Mouse (Mus musculus): ENCODE data around the gene Gm9964. TPM values are rescaled to one million over a fixed set of nuclear protein-coding genes. Genes with fewer than 3 reads are reported as not detected.
"Not testable (repeated sequence)": the region's sequence is repeated elsewhere in the genome, so short reads cannot be mapped to it uniquely, and the experiment has no call there.

The Gm9964 gene
- total RNA-seq, 2 experiments from 2014 or later: not detected

- DNase-seq: no peak
Observed at GRCm38 (mm10) chr11:79299719-79300431, 3.2 kb upstream of the Gm9964 start.

GRCm38 (mm10) chr11:79296167-79296566 is 539 bp downstream of the Gm9964 start:
- peak; percentile 68 for DNase-seq

GRCm38 (mm10) chr11:79293971-79294370 is 2.7 kb downstream of the Gm9964 start:
- no peak for DNase-seq

DNA sequence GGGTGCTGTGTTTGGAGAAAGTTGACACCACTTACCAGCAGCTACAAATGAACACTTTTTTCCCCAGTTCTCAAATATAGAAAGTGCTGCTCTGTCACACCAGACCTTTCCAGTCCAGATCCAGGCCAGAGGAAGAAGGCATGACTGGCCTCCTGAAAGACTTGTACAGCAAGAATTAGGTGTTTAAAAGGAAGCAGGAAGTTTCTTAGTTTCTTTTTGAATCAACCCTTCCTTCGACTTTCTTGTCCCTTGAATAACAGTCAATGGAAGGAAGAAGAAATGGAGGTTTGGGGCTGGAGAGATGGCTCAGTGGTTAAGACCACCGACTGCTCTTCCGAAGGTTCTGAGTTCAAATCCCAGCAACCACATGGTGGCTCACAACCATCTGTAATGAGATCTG is 3.7 kb downstream of the Gm9964 start:
- no peak for DNase-seq

GRCm38 (mm10) chr11:79292130-79292529 is 4.6 kb downstream of the Gm9964 start:
- DNase-seq: no peak

DNA sequence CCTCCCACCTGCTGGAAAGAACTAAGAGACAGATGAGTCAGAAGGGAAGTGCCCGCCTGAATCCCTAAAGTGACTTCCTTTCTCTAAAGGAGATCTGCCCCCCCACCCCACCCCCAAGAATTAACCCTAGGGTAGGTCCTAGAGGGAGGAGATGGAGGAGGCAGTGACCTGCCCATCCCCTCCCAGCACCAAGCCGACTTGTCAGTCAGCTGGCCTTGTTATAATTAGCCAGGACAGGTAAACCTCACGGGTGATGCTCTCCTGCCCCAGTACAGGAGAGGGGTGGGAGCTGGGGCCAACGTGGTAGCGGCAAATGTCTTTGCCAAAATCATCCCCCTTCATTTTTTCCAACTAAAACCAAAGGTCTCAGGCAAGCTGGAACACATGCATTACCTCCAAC is 5.1 kb downstream of the Gm9964 start:
- no peak for DNase-seq

DNA sequence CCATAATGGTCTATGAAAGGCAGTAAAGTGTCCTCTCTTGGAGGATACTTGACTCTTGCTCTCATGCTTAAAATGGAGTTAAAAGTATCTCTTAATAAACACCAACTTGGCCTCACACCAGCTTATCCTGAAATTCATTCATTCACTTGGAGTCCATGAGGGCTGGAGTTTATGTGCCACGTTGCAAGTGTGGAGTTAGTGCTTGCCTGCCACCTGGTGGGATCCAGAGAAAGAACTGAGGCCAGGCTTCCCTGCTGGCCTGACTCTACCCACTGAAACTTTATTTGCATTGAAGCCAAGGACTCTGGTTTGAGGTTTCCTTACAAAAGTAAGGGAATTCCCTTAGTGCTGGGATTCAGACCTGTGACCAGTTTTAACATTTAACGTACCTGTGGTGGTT is 6.2 kb downstream of the Gm9964 start:
- DNase-seq: peak; percentile 73

GRCm38 (mm10) chr11:79288913-79289640 is 7.6 kb downstream of the Gm9964 start:
- no peak for DNase-seq

DNA sequence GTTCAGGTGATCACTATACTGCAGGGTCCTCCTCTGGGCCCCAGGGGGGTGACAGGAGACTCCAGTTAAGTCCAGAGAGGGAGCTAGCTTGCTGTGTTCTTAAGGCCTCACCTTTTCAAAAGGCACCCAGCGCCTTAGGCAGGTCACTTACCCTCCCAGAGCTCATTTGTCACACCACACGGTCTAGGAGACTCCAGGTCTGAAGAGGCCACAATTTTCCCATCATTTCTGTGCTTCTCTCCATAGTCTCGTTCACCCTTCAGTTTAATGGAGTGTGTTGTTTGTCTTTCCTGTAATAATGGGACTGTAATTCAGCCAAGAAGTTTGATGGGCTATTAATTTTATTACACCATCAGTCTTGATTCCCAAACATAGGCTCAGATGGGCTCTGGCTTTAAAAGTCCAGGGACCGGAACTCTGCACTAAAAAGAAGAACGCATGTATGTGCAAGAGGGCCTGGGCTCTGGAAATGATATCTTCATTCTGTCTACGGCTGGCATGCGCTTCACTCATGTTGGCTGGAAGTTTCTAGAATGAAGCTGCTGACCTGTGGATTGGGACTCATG is 8.3 kb downstream of the Gm9964 start:
- DNase-seq: no peak

DNA sequence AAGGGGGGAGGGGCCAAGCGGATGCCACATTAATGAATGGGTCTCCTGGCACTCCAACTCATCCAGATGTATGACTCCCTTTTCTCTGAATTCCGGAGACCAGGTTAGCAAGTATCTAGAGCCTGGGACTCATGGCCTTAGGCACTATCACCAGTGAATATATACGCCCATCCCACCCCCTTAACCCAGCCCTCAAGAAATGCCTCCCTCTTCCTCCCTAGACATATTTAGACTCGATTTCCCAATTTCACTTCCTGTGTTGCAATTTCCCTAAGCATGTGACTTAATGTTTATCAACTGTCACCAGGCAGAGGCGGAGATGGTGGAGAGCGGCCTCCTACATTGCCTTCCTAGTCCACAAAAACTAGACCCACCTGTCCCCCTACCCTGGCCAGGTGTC is 9.3 kb downstream of the Gm9964 start:
- no peak for DNase-seq

GRCm38 (mm10) chr11:79286305-79286799 is 10.4 kb downstream of the Gm9964 start:
- no peak for DNase-seq

DNA sequence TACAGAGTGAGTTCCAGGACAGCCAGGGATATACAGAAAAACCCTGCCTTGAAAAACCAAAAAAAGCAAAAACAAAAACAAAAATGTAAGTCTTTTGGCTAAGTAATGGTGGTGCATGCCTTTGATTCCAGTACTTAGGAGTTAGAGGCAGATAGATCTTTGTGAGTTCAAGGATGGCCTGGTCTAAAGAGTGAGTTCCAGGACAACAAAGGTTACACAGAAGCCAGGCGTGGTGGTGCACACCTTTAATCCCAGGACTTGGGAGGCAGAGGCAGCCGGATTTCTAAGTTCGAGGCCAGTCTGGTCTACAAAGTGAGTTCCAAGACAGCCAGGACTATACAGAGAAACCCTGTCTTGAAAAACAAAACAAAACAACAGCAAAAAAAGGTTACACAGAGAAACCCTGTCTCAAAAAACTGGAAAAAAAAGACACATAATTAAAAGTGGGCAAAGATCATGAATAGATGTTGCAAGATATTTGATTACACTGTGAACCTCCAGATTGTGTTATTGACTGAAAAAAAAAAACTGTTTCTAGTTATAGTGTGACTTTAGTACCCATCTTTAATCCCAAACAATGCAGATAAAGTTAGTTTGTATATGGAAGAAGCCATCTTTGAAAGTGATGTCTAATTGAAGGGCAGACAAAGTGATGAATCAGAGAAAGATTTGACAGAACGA is 13.2 kb downstream of the Gm9964 start:
- no peak for DNase-seq

DNA sequence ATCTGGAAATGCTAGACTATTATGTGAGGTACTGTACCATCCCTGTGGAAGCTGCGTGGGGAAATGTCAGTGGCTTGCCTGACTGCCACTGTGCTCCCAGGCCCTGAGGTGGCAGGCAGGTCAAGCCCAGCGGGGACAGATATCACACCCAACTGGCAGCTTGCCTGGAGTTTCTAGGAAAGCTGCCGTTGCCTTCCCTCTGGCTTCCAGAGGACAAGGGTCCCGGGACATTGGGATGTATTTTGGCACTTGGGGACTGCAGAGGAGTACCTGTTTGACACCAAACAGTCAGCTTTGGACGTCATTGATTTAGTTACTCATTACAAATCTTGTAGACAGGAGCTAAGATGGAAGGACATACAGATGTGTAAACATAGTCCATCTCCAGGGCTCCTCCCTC is 15.3 kb downstream of the Gm9964 start:
- DNase-seq: peak; percentile 76

GRCm38 (mm10) chr11:79279732-79280405 is 16.8 kb downstream of the Gm9964 start:
- DNase-seq: peak; percentile 37

DNA sequence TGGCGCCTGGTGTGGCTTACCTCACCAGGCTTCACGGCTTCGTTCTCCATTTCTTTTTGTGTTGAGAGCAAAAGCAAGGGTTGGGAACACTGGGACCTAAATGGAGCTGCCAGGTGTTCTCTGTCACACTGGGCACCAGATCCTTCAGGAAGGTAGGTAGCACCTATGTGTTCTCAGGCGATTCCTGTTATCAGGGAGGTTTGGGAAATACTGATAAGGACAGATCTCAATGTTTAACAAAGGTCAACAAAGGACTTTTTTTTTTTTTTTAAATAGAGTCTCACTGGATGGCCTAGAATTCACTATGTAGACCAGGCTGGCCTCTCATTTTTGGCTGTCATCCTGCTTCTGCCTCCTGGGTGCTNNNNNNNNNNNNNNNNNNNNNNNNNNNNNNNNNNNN is 22.9 kb downstream of the Gm9964 start:
- DNase-seq: no peak

GRCm38 (mm10) chr11:79273039-79273438 is 23.7 kb downstream of the Gm9964 start:
- DNase-seq: no peak

DNA sequence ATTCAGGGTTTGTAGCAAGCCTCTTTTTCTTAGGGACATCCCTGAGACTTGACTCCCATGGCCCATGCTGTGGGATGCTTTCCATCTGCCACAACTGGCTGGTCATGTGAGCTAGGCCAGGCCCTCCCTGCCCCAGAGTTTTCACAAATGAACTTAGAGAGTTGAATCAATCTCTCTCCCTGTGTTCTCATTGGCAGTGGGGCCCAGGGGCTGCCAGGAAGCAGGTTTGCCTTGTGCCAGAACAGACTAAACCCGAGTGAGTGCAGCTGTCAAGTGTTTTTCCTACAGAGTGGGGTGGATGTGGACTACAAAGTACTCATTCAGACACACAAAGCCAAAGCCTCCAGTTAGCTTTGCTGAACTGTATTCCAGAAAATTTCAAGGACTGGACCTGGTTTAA is 29.5 kb downstream of the Gm9964 start:
- DNase-seq: peak; percentile 60

GRCm38 (mm10) chr11:79264376-79264775 is 32.3 kb downstream of the Gm9964 start:
- DNase-seq: no peak

DNA sequence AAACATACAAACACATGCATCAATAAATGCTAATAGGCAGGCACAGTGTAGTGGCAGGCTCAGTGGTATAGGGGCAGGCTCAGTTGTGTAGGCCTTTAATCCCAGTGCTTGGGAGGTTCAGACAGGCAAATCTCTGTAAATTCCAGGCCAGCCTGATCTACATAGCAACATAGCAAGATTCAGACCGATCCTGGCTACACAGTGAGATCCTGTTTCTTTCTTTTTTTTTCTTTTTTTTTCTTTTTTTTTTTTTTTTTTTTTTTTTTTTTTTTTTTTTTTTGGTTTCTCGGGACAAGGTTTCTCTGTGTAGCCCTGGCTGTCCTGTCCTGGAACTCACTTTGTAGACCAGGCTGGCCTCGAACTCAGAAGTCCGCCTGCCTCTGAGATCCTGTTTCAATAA is 36.6 kb downstream of the Gm9964 start:
- DNase-seq: not testable (repeated sequence)

GRCm38 (mm10) chr11:79258738-79259137 is 38.0 kb downstream of the Gm9964 start:
- DNase-seq: no peak

GRCm38 (mm10) chr11:79254391-79255098 is 42.2 kb downstream of the Gm9964 start, which contains the start of gene Wsb1:
Wsb1 (minus strand) TSS chr11:79254671.
- DNase-seq: peak; percentile 96
